Mouse (Mus musculus) adrenal gland, postnatal 25 days (tissue): Measurements from ENCODE around the gene Ccdc91. TPM values are rescaled to one million over a fixed set of nuclear protein-coding genes. Genes with fewer than 3 reads are reported as not detected.

ENCODE experiments used
- DNase-seq: peaks from one replicate; pipeline ENCODE4 v3.0.0; 2021; ENCODE audit warnings: mixed read lengths
- total RNA-seq: library from RNA; stranded (reverse); gene quantifications from 2 replicates; pipeline ENCODE4 v1.2.3, GENCODE M21; 2021

Gene Ccdc91
- total RNA-seq, 1 experiment from 2014 or later = 60.0 TPM

DNA sequence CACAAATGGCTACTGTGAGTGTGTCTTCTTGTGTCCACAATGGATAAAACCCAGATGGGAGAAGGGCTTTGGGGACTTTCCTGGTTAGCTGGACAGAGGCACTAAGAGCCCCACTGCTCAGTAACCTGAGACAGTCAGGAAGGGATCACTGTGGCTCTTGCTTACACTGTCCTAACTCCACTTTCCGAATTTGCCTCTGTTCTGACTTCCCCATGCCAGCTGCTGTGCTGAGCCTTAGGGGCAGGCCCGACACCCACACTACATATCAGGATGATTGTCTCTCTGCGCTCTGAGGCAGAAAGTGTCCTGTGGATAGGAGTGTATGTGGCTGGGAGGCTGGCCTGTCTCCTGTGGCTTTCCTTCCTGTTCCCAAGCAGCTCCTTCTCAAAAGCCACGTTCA lies 97.5 kb downstream of the Ccdc91 start:
- no peak for DNase-seq

- no peak for DNase-seq
These were observed 99.0 kb downstream of the Ccdc91 start for GRCm38 (mm10) chr6:147574454-147575182.

- DNase-seq = no peak
These were observed 99.7 kb downstream of the Ccdc91 start for GRCm38 (mm10) chr6:147575183-147575784.

DNA sequence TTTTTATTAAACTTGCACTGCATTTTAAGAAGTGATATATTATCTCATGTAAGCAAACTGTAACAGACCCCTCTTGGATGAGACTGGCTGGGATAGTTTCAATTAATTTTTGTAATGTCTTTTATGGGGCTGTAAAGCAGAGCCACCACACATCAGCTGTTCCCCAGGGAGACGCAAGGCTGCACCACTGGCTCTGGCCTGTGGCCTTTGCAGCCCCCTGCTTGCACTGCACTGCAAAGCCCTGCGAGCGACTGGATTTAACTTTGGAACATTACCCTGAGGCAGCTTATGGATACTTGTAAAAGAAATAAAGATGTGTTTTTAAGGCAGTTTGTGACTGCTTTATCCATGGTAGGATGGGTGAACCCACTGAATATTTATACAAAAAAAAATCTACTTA lies 112.0 kb downstream of the Ccdc91 start:
- DNase-seq = no peak

- no peak for DNase-seq
These were observed 131.0 kb downstream of the Ccdc91 start for GRCm38 (mm10) chr6:147606666-147607065.

DNA sequence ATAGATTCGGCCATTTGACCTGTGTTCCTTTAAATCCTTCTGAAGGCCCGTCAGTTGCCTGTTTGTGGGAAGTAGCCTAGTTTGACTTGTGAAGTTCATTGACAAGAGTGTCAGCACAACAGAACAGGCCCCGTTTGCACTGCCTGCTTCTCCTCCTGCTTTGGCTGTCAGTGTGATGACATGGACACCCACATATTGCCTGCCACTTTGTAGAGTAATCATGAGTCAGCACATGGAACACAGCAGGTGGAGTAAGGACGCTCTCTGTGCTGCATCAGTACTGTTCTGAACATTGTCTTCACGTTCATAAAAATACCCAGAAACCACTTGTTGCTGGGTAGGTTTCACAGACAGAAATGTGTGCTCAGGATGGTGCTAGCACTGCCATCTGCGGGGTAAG lies 132.0 kb downstream of the Ccdc91 start:
- no peak for DNase-seq

GRCm38 (mm10) chr6:147615306-147615705 lies 139.7 kb downstream of the Ccdc91 start:
- no peak for DNase-seq

- no peak for DNase-seq
These were observed 147.5 kb downstream of the Ccdc91 start for GRCm38 (mm10) chr6:147623142-147623541.

- DNase-seq = no peak
These were observed 160.8 kb downstream of the Ccdc91 start for GRCm38 (mm10) chr6:147636464-147636863.

DNA sequence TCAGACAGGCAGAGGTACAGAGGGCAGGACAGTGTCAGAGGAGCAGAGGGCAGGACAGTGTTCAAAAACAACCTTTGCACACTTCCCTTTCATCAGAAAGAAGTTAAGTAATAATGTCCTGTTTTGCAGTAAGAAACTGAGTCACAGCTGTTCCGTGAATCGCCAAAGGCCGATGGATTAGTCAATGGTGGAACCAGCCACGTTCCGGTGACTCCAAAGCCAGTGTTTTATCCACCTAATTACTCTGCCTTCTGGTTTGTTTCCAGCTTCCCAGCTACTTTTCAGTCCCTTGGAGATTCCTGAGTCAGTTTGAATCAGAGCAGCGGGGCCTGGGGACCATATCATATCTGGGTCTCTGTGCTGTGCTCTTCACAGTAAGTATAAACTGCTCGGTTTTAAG lies 168.2 kb downstream of the Ccdc91 start:
- no peak for DNase-seq

DNA sequence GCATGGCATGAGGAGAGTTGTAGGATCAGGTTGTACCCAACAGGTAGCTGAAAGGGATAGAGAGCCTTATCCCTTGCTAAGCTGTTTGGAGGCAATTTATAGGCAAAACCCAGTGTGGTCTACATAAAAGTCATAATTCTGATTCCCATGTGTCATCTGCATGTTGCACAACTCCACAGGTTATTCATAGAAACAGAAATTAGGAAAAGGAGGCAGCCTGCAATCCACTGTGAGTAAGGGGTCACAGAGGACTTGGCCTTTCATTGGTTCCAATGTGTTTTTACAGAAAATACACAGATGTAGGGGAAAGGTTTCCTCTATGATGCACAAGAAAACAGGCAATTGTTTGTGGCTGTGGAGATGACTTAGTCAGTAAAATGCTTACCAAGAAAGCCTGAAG lies 168.8 kb downstream of the Ccdc91 start:
- DNase-seq = no peak

DNA sequence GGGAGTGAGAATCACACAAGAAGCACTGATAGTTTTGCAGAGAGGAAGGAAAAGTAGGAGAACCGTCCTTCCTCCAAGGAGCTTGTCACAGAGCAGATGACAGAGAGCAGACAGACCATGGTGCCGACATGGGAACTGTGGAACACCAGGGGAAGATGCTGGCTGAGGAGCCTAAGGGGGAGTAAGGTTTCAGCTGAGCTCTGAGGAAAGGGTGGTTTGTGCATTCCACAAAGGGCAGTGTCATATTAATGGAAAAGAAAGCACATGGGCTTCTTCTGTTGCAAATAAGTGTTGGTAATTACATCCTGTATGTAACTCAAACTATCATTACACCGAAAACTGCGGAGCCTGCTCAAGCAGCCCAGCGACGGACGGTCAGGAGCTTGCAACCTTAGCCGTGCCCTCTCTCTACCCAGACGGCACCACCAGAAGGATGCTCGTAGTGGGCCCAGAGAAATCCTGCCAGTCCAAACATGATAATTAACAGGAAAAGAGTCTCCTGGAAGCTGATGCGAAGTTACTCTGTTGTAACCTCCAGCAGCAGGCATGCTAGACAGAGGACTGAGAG lies 170.9 kb downstream of the Ccdc91 start:
- DNase-seq = no peak

DNA sequence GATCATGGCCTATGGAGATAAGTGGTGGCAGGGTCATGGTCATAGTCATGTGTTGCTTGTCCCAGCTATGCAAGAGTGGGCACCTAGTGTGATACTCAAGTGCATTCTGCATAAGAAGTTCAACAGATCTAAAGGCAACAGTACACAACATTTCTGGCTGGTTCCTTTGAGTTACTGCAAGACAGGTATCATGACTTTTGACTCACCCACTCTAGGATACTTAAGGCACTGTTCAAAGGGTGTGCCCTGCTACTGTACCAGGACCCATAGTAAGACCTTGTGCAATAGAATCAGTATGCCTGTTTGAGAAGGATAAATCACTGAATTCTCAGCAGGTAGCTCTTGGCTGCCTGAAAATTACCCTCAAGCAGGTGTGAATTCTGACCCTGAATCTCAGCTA lies 182.4 kb downstream of the Ccdc91 start:
- DNase-seq = no peak

DNA sequence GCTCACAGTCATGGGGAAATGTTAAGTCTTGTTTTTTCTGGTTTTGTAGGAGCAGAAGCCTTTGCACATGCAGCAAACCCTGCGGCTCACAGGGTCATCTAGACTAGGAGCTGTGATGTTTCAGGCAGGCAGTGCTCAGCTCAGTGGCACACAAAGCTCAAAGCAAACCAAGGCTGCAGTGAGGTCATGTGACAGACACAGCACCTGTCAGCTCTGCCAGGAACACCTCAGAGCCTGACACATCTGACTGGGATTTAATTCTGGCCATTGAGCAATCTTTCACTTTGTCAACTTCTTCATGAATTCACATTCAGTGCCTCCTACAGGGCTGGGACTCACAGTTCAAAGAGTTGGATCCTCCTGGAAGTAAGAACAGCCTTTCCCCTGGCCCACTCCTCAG lies 185.1 kb downstream of the Ccdc91 start:
- no peak for DNase-seq

DNA sequence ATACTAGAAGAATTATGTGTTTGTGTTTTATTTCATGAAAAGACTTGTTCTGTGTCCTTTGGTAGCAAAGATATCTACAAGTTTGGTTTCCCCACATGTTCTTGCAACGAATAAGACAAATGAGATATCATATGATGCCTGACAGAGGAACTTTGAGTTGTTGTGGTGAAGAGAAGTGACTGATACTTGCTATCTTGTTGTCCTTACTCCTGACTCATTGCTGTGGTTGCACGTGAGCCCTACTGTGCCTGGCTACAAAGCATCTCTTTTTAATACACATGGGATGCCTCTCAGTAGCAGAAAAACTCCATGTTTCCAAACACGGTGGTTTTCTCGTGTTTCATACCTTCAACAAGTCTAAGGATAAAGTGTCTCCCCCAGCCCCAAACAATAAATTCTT lies 186.2 kb downstream of the Ccdc91 start:
- no peak for DNase-seq

DNA sequence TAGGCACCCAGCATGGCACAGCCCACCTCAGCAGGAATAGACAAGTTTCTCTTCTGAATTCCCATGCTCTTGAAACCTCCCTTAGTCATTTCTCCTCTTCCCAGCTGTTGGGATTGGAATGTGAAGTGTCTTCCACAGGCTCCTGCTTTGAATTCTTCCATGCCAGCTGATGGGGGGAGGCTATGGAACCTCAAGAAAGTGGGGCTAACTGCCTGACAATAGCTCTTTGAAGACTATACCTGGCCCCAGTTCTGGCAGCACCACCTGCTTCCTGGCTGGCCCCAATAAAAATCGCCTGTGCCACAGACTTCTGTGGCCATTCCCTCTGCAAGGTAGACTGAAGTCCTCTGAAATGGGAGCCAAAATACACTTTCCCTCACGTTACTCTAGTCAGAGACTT lies 187.0 kb downstream of the Ccdc91 start:
- DNase-seq = no peak

GRCm38 (mm10) chr6:147664339-147664738 lies 188.7 kb downstream of the Ccdc91 start:
- DNase-seq = peak; percentile 59

DNA sequence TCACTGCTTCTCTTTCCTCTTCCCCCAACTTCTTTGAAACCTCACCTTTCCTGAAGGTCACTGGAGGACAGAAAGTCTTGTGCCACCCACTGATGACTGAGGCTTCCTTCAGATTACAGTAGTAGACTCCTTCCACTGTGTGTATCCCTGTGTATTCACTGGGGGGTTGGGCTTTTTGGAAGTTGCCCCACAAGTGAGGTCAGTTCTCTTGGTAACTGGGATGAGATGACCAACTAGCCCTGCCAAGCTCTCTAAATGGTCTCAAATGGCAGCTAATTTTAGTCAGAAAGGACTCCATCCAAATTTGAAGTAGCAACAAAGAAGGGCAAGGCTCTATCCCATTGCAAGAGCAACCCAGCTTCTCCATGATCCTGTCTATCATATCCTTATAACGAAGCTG lies 195.7 kb downstream of the Ccdc91 start:
- DNase-seq = no peak

GRCm38 (mm10) chr6:147672481-147672880 lies 196.9 kb downstream of the Ccdc91 start:
- no peak for DNase-seq

DNA sequence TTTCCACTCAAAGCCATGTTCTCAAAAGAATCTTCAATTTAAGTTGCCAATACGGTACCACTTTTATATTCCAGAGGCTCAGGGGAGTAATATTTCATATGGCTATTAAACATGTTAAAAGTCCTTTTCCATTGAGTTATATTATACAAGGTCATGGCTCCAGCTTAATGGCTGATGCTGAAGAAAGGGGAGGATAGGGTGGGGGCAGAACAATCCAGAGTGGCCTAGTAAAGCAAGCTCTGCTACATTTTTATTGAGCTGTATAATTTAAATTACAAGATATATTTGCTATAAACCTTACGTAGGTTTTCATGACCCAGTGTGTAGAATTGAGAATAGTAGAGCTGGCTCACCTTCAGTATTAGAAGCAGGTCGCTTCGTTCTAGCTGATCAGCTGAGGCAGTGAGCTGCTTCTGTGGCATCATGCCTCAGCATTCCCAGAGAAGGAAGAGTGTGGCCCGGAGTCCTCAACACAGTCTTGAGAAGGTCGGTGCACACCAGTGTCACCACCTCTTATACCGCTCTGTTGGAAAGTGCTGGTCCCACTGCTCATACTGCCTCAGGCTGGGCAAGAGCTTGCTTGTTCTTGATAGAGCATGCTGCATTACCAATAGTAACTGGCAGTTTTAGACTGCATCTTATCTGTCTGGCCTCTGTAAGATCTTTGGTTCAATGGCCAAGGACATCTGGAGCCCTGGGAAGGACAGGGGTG lies 199.6 kb downstream of the Ccdc91 start:
- DNase-seq = no peak

GRCm38 (mm10) chr6:147676214-147676613 lies 200.6 kb downstream of the Ccdc91 start:
- no peak for DNase-seq
